Mouse (Mus musculus) C2C12 (cell line): ENCODE measurements around the gene Samhd1. TPM values are rescaled to one million over a fixed set of nuclear protein-coding genes. Genes with fewer than 3 reads are reported as not detected.
A peak's percentile ranks its signal among the peaks of the same experiment; 100 is the strongest.

Experiments used
- H3K27me3 ChIP-seq: one replicate; pipeline ENCODE4 v1.6.1; 2011; ENCODE audit not compliant: control insufficient read depth, insufficient read depth, insufficient read length
- H3K36me3 ChIP-seq: one replicate; pipeline ENCODE4 v1.6.1; 2011; ENCODE audit not compliant: control insufficient read depth, insufficient read depth
- H3K4me3 ChIP-seq: one replicate; pipeline ENCODE4 v1.5.1; 2011; ENCODE audit warnings: mild to moderate bottlenecking, control low read depth; ENCODE audit not compliant: poor library complexity, insufficient read depth, severe bottlenecking
- H3K79me2 ChIP-seq: one replicate; pipeline ENCODE4 v1.6.1; 2011; ENCODE audit not compliant: control insufficient read depth, insufficient read depth
- H3K79me3 ChIP-seq: one replicate; pipeline ENCODE4 v1.6.1; 2011; ENCODE audit warnings: low read depth, control low read depth
- H3ac ChIP-seq: one replicate; pipeline ENCODE3; 2011; ENCODE audit warnings: low read depth; ENCODE audit not compliant: control insufficient read depth, insufficient read length
- CEBPB ChIP-seq: IDR thresholded peaks from one replicate; pipeline ENCODE4 v1.6.1; 2011; ENCODE audit warnings: low read depth, mild to moderate bottlenecking, control low read depth, moderate library complexity
- CTCF ChIP-seq: IDR thresholded peaks from one replicate; pipeline ENCODE4 v1.5.1; 2011; ENCODE audit not compliant: control insufficient read depth, insufficient read depth, insufficient read length
- FOSL1 ChIP-seq: IDR thresholded peaks from one replicate; pipeline ENCODE4 v1.8.0; 2011; ENCODE audit warnings: mild to moderate bottlenecking, low read length; ENCODE audit not compliant: poor library complexity, insufficient read depth, severe bottlenecking
- MAX ChIP-seq: IDR thresholded peaks from one replicate; pipeline ENCODE4 v1.6.1; 2011; ENCODE audit warnings: mild to moderate bottlenecking, control low read depth
- MYOD1 ChIP-seq: IDR thresholded peaks from one replicate; pipeline ENCODE4 v1.6.1; 2011; ENCODE audit warnings: low read depth; ENCODE audit not compliant: control insufficient read depth, insufficient read length
- MYOG ChIP-seq: IDR thresholded peaks from one replicate; pipeline ENCODE4 v1.6.1; 2011; ENCODE audit not compliant: control insufficient read depth, insufficient read length; ENCODE audit errors: extremely low read depth
- USF1 ChIP-seq: IDR thresholded peaks from one replicate; pipeline ENCODE4 v1.6.1; 2011; ENCODE audit warnings: low read depth, mild to moderate bottlenecking, control low read depth, moderate library complexity
- polyA plus RNA-seq: library from polyadenylated mRNA; unstranded; fragments of >200 nt; fragmentation: generic; extraction: Trizol; gene quantifications from one replicate; pipeline ENCODE4 v1.2.1, GENCODE M21; 2012; ENCODE audit warnings: missing spikeins

Gene Samhd1
- polyA plus RNA-seq, 1 experiment = 30.2 TPM

DNA sequence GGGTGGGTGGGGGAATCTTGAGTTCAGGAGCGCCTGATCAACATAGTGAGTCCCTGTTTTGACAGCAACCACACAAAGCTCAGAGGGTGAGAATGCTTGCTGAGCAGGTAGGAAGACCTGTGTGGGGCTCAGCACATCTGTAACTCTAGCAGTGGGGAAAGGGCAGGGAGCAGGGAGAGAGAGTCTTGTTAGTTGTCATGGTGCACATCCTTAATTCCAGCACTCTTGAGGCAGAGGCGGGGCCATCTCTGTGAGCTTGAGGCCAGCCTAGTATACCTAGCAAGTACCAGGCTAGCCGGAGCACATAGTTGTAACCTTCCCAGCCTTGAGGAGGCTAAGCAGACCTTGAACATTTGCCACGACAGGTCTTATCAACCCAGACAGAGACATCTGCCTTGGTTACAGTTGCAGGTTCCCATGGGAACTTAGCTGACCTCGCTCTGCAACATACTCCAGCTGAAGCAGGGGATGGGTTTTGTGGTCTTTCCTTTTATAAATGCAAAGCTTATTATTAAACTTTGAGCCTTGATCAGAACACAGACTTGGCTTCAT, 4.3 kb upstream of the Samhd1 start:
- Histone ChIP-seq H3K79me2 (peaks cover 5% of the 10 kb centered on the region), H3K27me3 (no peaks in the 10 kb centered on the region), H3K36me3 (no peaks in the 10 kb centered on the region), H3K79me3 (peaks cover 2% of the 10 kb centered on the region), H3ac (no peak overlapping the region), H3K4me3 (no peak overlapping the region)
- no peak for TF ChIP-seq CEBPB
- no peak for TF ChIP-seq CTCF
- no peak for TF ChIP-seq MYOG
- TF ChIP-seq MYOD1 = no peak
- no peak for TF ChIP-seq MAX
- TF ChIP-seq FOSL1 = no peak
- no peak for TF ChIP-seq USF1

DNA sequence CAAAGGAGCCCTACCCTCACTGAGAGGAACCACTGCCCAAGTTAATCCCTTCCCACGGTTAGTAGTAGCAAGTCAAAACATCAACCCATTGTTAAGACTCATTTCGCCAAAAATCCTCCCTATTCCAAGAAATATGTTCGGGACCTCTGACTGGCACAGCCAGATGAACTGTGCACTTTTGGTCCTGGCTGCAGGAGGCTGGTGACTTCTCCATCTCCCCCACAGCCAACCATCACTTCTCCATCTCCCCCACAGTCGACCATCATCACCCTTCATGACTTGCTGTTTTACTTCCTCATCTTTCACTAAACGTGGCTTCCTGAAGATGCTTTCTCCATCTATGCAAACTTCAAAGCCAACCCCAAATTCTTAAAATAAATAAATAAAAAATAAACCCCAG, 3.7 kb upstream of the Samhd1 start:
- Histone ChIP-seq H3K79me3 (peaks cover 7% of the 10 kb centered on the region), H3K27me3 (no peaks in the 10 kb centered on the region), H3K36me3 (no peaks in the 10 kb centered on the region), H3K4me3 (no peak overlapping the region), H3ac (no peak overlapping the region), H3K79me2 (peaks cover 11% of the 10 kb centered on the region)
- TF ChIP-seq FOSL1 (no peak), MYOG (no peak), MAX (no peak), CEBPB (no peak), USF1 (no peak), CTCF (no peak), MYOD1 (no peak)

DNA sequence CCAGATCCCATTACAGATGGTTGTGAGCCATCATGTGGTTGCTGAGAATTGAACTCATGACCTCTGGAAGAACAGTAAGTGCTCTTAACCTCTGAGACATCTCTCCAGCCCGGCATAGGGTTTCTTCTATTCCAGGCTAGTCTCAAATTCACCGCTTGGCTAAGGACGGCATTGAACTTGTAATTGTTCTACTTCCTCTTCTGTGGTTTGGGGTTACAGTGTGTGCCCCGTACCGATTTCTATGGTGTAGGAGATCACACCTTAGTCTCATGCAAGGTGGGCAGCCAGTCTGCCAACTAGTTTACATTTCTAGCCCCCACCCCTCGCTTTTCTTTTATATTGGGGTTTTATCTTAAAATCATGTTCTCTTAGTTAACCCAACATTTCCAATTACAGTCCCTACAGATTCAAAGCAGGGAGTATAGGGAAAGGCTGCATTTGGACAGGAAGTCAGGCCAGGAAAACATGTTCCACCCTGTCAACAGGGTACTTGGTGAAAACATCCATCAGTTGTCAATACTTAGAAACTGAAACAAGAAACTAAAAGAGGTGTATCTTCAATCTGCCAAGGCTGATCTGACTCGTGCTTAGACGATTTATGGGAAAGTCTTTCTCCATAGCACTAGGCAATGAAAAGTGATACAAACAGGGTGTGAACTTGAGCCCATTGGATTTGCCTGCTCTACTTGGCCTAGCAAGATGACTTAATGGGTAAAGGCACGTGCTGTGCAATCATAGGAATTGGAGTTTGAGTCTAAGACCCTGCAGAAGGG, 3.1 kb upstream of the Samhd1 start:
- Histone ChIP-seq H3K27me3 (no peaks in the 10 kb centered on the region), H3K79me3 (peaks cover 10% of the 10 kb centered on the region), H3K4me3 (no peak overlapping the region), H3K36me3 (no peaks in the 10 kb centered on the region), H3K79me2 (peaks cover 17% of the 10 kb centered on the region), H3ac (no peak overlapping the region)
- TF ChIP-seq MYOD1 = no peak
- TF ChIP-seq USF1 = peak; percentile 32

DNA sequence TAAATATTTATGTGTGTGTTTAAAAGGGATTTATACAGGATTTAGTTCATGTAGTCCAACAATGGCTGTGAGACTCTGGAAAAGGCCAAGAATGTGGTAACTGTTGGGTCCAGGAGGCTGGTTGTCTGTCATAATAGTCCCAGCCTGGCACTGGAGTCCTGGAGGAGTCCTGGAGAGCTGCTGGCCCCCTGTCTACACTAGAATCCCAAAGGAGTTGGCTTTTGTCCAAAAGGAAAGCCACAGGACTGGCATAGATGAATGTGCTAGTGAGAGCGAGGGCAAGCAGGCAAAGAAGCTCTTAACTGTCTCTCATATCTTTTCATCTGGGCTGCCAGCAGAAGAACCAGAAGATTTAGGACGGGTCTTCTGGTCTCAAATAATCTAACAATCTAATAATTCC, 1.6 kb upstream of the Samhd1 start:
- no peaks in the 10 kb centered on the region for H3K27me3 ChIP-seq
- H3K79me3 ChIP-seq = peaks cover 20% of the 10 kb centered on the region
- no peak overlapping the region for H3K4me3 ChIP-seq
- H3K79me2 ChIP-seq = peaks cover 32% of the 10 kb centered on the region
- no peak for TF ChIP-seq CEBPB
- TF ChIP-seq CTCF = no peak
- TF ChIP-seq MYOG = no peak
- TF ChIP-seq MYOD1 = no peak
- TF ChIP-seq FOSL1 = no peak
- TF ChIP-seq USF1 = no peak
- no peak for TF ChIP-seq MAX
- H3K36me3 ChIP-seq = no peaks in the 10 kb centered on the region
- H3ac ChIP-seq = no peak overlapping the region

DNA sequence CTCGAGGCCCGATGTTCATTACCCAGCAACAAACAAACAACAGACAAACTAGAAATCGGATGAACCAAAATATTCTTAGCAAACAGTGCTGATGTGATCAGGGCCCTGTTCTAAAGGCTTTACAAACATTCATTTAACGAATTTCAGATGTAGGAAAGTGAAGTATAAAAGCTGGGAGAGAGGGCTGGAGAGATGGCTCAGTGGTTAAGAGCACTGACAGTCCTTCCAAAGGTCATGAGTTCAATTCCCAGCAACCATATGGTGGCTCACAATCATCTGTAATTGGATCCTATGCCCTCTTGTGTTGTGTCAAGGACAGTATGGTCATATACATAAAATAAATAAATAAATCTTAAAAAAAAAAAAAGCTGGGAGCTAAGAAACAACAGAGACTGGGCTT, 1.1 kb upstream of the Samhd1 start:
- Histone ChIP-seq H3K79me3 (peaks cover 21% of the 10 kb centered on the region), H3ac (no peak overlapping the region), H3K4me3 (no peak overlapping the region), H3K79me2 (peaks cover 37% of the 10 kb centered on the region), H3K27me3 (no peaks in the 10 kb centered on the region), H3K36me3 (no peaks in the 10 kb centered on the region)
- TF ChIP-seq MYOG (no peak), MAX (no peak), CTCF (no peak), USF1 (no peak), FOSL1 (no peak), CEBPB (no peak), MYOD1 (no peak)

DNA sequence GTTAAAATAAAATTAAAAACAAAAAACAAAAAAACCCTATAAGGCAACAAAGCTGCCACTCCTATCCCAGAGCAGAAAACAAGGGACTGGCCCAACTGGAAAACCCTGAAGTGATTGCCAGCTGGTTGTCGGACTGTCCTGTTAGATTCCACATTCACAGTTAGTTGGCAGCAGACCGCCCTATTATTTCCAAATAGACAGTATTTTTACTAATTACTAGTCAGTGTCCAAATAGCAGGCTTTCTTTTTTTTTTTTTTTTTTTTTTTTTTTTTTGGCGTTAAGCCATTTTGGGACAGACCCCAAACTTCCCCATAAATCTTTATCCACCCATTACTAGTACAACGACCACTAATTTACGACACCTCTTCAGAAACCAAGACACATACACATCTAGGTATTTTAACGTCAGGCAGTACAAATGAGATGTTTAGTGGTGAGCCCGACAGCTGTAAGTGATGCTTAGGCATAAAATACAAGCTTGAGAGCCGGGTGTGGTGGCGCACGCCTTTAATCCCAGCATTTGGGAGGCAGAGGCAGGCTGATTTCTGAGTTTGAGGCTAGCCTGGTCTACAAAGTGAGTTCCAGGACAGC, 560 bp upstream of the Samhd1 start:
- peaks cover 42% of the 10 kb centered on the region for H3K79me2 ChIP-seq
- no peak overlapping the region for H3K4me3 ChIP-seq
- H3K27me3 ChIP-seq = no peaks in the 10 kb centered on the region
- TF ChIP-seq MYOD1 (no peak), MAX (no peak), MYOG (no peak), USF1 (no peak), CTCF (no peak), FOSL1 (no peak), CEBPB (no peak)
- H3K36me3 ChIP-seq = no peaks in the 10 kb centered on the region
- no peak overlapping the region for H3ac ChIP-seq
- peaks cover 23% of the 10 kb centered on the region for H3K79me3 ChIP-seq
